Mouse (Mus musculus): Measurements from ENCODE around the gene Klhl30. TPM values are rescaled to one million over a fixed set of nuclear protein-coding genes. Genes with fewer than 3 reads are reported as not detected.

Klhl30 gene
- total RNA-seq, 2 experiments from 2014 or later, result 0.10 TPM; not detected in 1

DNA sequence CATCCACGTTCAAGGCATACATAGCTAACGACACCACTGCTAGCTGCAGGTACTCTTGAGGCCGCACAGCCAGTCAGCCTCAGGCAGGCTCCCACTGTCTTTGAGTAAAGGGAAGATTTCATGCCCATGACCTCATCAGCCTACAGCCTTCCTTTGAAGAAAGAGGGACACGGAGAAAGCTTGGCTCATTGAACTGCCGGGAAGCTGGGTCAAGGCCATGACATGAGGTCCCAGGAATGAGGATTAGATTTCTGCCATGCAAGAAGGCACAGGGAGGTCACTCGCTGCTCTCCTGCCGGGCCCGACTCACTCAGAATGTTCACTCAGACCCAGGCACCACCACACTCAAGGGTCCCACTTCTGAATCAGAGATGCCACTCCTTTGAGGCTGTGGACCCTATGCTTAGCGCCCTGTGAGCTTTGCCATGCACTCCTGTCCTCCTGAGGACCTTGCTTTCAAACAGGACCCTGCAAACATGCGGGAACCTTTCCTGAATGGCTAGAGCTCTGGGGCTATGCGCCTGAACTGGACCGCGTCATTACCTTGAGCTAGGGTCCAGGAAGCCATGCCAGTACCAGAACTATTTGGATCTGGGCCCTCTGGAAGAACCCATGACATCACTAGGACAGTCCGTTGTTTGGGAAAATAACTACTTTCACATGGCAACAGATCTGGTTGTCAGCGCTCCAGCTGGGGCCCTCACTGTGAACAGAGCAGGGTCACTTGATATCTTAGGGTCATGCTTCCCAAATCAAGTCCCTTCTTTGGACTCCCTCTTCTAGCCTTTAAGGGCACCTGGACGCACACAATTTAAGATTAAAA lies 14.2 kb downstream of the Klhl30 start:
- DNase-seq (ENCODE audit: low spot score in 2 of 2), result no peak

DNA sequence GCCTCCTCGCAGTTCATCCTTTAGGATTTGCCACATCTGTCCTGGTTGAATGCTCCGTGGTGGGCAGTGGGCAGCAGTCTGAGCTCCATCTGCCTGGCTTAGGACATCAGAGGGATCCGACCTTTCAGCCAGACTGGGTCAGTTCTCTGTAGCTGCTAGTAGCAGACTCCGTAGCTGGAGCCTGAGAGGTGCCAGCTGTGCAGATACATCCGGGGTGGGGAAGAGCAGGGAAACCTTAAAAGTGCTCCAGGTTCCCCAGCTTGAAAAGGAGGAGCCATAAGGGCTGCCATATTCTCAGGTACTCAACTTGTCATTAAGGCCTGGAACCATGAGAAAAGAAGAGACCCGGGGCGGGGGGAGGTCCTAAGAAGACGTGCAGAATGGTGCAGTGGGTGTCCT lies 15.0 kb downstream of the Klhl30 start:
- DNase-seq (ENCODE audit: low spot score in 2 of 2), result no peak

DNA sequence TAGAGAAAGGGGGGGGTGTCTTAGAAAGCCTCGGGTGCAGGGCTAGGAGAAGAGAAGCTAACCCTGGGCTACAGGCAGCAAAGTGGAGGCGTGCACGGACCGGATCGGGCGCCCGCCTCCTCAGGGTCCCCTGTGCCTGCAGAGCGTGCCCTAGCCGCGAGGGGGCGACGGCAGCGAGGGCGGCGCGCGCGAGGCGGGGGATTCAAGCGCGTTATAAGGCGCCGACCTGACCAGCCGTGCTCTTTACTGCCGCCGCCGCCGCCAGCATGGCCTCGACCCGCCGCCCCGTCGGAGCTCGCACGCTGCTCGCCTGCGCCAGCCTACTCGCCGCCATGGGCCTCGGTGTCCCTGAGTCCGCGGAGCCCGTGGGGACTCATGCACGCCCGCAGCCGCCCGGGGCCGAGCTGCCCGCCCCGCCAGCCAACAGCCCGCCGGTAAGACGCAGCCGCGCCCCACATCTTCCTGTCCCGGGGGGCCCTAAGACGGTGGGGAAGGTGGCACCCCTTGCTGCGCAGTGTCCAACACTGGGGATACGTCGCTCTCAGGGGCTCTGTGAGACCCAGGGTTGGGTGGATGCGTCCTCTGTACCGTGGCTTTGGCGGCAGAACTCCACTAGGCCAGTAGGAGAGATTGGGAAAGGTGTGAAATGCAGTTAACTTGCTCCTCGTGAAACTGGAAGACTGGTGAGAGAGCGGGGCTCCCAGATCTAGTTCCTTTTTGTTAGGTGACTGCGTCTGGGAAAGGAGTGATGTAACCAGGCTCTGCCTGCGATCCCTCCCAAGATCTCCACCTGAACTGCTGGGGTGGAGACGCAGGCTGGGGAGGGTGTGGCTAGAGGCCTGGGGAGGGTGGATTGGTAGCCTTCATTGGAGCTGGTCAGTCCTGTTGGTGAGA lies 15.6 kb downstream of the Klhl30 start, which contains the start of gene Erfe:
Erfe (plus strand) TSS at position 216 of the 894 bp plus-strand sequence.
- DNase-seq (ENCODE audit: low spot score in 2 of 2), result peak in 1 of 2 experiments; percentile 17

DNA sequence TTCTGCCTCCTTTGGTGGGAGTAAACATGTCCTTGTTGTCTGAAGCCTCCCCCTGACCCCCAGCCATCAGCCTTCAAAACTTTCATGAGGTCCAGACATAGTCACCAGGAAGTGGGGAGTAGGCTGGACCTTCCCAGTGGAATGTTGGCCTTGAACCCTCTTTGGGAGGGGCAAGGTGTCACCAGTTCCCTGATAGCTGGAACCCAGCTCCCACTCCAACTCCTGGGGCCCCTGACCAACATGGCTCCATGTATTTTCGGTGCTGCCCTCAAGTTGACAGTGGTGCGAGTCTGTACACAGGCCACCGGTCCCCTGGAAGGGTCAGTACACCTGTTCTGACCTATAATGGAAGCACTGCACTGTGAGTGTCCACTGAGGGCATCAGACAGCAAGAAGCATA lies 16.5 kb downstream of the Klhl30 start:
- no peak for DNase-seq (ENCODE audit: low spot score in 2 of 2)

DNA sequence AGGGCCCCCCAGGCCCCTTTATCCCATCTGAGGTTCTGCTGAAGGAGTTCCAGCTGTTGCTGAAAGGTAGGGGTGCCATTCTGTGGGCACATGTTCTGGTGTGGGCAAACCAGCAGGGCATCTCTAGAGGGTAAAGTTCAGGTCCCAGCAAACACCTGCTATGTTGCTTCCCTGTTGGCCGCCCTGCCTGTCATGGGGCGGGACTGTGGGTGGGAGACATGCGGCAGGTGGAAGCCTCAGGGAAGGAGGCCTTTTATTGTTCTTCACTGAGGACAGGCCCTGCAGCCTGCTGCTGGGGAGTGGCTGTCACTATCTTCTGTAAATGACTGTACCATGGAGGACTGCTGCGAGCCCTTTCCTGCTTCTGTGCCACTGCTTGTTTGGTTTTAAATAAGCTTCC lies 18.6 kb downstream of the Klhl30 start:
- no peak for DNase-seq (ENCODE audit: low spot score in 2 of 2)

DNA sequence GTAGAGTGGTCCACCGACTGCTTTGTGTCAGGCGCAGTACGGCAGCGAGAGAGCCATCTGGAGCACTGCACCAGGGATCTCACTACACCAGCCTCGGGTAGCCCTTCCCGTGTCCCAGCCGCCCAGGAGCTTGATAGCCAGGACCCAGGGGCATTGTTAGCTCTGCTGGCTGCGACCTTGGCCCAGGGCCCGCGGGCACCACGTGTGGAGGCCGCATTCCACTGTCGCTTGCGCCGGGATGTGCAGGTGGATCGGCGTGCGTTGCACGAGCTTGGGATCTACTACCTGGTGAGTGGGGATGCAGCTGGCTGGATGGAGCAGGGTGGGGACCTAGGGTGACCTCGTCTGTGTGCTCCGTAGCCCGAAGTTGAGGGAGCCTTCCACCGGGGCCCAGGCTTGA lies 19.2 kb downstream of the Klhl30 start:
- no peak for DNase-seq (ENCODE audit: low spot score in 2 of 2)

DNA sequence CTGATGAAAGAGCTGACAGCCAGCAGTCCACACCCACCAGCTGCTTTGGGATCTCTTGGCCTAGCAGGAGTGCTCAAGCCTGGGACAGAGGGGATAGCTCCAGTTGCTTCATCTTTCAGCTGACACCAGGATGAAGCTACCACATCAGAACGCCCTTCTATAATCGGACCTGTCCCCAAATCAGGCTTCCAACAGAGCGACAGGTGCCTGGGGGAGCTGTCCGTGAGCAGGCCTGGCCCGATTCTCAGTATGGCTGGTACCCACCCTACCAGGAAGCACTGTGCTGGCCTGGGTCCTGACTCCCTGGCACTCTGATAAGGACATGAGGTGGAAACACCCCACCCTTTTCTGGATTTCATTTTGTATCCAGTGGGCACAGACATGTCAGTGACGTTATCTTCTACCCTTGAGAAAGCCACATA lies 22.6 kb downstream of the Klhl30 start:
- no peak for DNase-seq (ENCODE audit: low spot score in 2 of 2)

DNA sequence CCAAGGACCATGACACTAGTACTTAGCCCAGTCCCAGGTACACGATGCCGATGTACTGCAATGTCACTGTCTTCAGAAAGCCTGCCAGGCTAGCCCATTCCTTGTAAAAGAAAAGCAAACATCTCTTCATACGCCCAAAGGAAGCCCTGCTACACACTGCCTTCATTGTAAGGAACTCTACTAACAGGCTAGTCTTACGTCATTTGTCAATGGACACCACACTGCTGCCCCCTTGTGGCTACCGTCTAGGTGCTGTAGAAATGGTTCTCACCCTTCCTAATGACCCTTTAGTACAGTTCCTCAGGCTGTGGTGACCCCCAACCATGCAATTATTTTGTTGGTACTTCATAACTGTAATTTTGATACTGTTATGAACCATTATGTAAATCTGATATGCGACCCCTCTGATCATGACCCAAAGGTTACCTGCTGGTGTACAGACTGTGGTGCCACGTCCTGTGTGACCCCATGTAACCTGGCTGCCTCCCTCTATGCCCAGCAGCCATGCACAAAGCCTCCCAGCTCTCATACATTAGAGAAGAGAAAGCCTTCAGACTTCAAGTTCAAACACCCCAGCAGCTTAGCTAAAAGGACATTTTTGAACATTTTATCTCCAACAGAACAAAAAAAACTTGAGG lies 29.8 kb downstream of the Klhl30 start:
- DNase-seq (ENCODE audit: low spot score in 2 of 2), result peak; percentile 54 to 83

DNA sequence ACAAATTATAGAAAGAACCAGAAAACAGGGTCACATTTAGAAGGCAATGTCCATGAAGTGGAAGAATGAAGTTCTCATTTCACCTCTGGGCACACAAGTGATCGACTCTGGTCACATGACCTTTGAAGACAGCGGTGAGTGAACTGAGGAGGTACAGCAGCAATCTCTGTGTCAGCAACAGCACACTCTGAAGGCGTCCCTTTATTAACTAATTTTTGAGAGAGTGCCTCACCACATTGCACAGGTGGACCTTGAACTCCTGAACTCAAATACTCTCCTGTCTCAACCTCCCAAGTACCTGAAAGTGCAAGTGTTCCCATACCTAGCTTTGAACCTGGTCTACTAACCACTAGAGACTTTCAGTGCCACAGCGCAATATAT lies 30.3 kb downstream of the Klhl30 start:
- no peak for DNase-seq (ENCODE audit: low spot score in 2 of 2)

DNA sequence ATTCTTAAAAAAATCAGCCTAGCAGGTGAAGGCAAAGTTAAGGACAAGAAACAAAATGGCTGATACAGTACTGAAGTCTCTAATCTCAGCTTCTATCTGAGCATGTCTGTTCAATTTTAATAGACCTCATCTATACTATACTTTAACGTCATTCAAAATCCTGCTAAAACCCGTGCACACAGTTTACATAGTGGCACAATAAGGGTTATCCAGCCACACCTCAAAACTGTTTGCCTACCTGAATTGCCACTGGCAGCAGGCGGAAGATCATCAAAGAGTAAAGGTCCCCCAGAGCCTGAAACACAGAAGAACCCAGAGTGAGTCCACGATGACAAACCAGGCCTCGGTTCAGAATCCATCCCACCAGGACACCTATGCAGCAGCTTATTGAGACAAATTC lies 39.6 kb downstream of the Klhl30 start:
- no peak for DNase-seq (ENCODE audit: low spot score in 2 of 2)

DNA sequence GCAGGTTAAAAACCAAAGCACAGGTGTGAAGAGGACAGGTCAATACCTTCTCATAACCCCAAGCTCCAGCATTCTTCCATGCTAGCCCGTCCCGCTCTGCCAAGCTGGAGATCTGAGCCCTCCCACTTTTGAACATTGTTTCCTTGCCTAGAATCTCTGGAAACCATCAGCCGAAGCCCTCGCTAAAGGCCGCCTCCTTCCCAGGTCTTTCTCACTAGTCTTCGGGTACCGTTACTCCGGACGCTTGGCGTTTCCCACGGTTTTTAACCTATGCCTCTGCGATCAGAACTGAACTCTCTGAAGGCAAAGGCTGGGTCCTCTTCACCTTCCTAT lies 47.1 kb downstream of the Klhl30 start:
- DNase-seq (ENCODE audit: low spot score in 2 of 2), result no peak

DNA sequence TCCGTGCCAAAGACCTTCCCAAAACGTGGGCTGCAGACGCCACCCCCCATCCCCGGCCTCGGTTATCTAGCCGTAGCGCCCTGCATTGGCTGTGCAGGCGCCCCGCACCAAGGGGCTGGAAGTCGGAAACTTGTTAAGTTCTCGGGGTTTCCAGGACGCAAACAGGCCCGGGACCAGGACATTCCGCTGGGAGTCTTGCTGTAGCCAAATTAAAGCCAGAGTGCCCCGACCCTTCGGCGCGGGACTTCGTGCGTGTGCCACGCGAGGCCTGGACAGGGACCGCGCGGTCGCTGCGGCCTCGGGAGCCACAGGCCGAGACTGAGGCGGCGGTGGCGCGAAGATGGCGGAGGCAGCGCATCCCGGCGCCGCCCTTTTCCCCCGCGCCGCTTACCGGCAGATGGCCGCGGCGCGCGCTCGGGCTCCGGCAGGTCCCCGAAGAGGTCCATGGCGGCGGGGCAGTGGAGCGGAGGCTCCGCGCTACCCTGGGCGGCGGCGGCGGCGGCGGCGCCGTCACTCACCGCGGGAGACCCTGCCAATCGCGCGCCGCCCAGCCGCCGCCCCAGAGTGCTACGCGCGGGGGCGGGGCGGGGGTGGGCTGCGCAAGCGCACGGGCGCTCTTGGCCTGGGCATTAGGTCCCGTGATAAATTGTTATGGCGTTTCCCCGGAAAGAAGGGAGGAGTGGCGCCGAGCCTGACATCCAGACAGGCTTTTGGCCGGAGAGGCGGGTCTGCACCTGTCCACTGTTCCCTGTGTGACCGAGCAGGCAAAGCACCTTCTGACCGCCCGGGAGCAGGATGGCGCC lies 47.6 kb downstream of the Klhl30 start, which contains the start of gene Ilkap:
Ilkap (minus strand) TSS at position 556 of the 803 bp plus-strand sequence.
- peak; percentile 60 to 85 for DNase-seq (ENCODE audit: low spot score in 2 of 2)

DNA sequence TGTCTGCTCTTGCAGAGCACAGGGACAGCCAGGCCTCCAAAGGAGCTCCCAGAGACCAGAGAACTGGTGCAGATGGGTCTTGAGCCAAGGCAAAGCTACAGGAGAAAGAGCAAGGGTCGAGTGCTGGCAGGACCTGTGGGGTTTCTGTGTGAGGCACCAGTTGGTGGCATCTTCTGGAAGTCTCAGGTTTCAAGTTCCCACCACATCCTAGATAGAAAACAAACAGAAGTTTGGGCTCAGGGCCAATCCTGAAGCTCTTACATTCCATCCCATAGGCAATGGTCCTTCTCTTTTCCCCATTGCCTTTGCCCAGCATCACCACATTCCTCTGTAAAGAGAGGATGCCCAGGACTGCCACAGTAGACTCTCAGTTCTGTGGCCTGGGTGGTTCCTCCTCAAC lies 54.2 kb downstream of the Klhl30 start:
- no peak for DNase-seq (ENCODE audit: low spot score in 2 of 2)

DNA sequence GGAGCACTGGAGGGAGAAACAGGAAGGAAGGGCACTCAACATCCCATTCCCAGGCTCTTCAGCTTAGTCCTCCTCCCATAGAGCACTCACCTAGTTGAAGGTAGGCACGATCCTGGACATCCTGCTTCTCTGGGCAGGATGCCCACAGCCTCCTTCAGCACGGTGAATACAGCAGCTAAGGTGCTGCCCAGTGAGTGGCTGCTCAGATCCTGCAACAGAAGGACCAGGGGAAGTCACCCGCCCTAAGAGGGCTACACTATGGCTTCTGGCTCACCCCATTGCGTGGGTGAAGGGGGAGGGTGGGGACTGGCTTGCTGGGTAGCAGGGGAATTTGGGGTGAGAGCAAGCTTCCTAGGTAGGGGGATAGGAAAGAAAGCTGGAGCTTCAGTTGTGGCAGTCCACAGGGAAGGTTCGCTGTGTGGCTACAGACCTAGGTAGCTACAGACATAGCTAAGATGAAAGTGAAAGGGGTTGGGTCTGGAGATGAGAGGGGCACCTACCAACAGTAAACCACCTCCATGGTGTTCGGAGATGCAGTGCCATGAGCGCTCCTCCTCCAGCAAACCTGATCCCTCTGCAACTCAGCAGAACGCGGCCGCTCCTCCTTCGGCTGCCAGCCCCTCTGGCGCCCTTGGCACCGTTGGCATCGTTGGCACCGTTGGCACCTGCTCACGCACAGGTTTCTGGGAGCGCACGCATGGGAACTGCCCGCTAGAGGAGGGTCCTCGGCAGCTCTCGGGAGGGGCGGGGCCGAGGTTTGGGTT lies 54.8 kb downstream of the Klhl30 start:
- DNase-seq (ENCODE audit: low spot score in 2 of 2), result no peak

DNA sequence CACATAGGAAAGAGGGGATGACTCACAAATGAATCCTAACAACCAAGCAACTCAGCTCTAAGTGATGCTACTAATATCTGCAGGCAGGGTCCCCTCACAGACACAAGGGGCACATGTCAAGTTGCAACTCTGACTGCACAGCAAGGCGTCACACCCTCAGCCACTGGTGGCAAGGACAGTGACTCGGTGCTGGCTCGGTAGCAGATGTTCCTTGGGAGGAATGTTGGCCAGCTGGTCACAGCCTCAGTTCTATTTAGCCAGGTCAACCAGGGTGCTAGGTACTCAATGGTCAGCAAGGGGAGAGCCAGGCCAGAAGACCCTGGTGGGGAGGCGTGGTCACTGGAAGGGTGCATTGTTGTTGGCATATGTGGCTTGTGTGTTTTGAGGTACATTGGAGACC lies 57.0 kb downstream of the Klhl30 start:
- DNase-seq (ENCODE audit: low spot score in 2 of 2), result no peak

DNA sequence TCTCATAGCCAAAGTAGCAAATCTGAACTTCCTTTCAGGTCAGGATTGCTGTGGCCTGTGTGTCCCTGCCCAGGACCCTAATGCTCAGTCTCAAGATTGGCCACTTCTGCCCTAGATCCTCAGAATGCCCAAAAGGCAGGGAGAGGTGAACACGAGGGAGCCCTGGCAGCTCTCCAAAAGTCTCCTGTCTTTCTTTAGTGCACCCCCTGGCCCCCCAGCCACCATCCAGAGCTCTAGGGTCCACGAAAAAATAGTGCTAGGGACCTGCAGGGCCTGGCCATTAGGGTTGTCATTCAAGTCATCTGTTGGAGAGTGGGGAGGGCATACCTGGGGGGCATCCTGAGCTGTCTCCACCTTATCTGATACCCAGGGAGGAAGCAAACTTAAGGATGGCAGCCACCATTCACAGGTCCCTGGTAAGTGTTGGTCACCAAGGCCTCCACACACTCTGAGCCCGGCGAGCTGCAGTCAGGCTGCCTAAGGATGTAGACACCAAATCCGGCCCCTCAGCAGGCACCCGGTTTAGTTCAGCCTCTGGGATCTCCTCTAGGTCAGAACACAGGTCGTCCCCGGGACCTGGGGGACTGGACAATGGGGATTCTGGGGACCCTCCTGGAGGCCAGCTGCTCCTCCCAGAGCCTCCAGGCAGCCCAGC lies 60.9 kb downstream of the Klhl30 start:
- no peak for DNase-seq (ENCODE audit: low spot score in 2 of 2)
